Mouse (Mus musculus) c-Kit-negative CD71-positive TER-119-positive erythroid progenitor cells, embryonic 14.5 days (primary cell): ENCODE results near the gene Uvrag.
A peak's percentile ranks its signal among the peaks of the same experiment; 100 is the strongest.

ENCODE experiments used
- DNase-seq: peaks from one replicate; pipeline ENCODE4 v3.0.0-alpha.2; 2013; ENCODE audit warnings: low read depth, low spot score

Gene Uvrag

DNA sequence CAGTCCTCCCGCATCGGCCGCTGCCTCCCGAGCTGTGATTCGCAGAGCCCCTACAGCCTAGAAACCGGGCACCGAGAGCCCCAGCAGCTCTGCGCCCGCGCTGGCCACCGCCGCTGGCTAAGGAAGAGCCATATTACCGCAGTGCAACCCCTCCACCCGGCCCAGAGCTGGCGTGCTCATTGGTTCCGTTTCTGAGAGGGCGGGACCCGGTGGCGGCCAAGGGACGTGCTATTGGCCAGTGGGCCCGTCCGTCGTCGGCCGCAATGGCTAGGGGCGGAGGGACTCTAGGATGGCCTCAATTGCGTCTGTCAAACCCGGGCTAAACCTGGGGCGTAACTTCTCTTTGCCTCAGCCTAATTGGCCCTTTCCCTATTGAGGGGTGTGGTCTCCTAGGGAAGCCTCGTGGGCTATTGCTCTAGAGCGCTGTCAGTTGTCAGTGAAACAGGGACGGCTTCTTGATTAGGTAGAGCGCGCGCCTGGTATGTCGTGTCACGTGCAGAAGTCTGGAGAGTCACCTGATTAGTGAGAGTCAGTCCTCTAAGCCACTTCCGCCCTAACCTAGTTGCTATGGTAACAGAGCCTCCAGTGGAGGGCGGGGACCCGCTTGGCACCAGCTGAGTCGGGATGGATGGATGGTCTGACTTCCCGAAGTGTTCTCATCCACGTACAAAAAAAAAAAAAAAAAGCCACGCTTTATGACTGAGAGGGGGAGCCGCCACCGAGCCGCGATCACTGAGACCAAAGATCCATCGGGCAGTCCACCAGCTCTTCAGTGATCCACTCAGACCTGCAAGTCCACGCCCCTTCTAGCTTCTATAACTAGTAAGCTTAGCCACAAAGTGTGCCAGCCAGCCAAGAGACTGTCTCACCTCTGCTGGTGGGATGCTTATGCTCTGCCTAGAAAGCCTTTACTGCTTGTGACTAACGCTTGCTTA lies at the start of gene Uvrag:
TSS of gene Uvrag (minus strand) at position 158 of the 935 bp plus-strand sequence.
- DNase-seq = peak; percentile 90

DNA sequence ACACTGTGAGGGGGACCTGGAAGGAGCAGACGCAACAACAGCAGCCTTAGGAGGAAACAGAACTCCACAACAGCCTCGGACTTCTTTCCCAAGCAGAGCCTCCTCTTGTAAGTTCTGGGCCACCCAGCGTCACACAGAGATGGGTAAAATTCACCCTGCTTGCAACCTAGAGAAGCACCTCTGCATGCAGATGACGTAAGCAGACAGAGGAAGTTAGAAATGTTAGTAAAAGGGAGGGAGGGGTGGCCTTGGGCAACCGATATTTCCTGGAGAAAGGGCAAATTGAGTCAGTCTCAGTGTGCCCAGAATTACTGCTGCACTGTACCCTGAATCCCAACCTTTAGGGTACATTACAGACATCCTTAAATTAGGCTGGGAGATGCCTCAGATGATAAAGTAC lies 48.9 kb upstream of the Uvrag start:
- no peak for DNase-seq

DNA sequence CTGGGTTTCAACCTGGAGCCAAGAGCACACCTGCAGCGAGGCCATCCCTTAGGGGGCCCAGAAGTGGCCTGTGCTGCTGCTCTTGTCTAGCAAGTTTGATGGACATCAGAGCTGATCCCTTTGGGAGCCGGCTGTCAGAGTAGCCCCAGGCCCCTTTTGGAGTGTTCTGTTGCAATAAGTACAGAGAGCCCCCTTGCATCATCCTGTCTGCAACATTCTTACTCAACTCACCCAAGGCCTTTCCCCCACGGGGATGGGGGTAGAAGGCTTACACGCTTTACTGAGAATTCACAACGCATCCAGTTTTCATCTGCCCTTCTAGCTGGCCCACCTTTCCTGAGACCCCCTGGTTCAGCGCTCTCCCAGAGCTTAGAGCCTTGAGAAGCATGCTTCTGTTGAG lies 47.7 kb upstream of the Uvrag start:
- DNase-seq = no peak

DNA sequence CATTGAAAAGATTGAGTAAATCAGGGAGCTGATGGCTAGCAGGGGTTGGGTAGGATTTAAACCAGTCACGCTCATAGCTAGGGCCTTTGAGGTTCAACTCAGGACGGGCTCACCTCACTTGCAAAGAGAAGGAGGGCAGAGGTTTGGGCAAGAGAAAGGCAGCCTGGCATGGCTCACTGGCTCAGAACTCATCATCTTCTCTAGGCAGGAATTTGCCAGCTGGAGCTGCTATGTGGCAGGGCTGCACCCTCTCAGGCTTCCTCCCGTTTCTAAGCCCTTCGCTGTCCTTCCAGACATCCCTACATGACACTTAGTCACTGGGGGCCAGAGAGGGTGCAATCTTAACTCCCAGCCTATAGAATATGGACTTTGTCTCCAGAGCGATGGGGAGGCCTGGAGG lies 46.5 kb upstream of the Uvrag start:
- DNase-seq = no peak

DNA sequence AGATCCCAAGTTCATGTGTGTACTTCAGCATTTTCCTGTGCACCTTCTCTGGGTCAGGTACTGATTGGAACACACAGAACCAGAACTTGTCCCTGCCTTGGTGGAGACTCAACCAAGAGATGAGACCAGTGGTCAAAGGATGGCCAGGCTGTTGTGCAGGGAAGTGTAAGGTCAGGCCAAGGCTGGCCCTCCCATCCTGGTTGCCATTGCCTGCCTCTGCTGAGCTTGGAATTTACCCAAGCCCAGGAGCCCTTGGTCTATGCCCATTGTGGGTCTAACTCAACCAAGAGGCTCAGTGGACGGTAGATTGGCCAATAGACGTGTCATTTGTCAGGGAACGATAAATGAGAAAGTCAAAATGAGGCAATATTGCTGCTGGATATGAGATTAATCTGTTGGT lies 44.5 kb upstream of the Uvrag start:
- no peak for DNase-seq

DNA sequence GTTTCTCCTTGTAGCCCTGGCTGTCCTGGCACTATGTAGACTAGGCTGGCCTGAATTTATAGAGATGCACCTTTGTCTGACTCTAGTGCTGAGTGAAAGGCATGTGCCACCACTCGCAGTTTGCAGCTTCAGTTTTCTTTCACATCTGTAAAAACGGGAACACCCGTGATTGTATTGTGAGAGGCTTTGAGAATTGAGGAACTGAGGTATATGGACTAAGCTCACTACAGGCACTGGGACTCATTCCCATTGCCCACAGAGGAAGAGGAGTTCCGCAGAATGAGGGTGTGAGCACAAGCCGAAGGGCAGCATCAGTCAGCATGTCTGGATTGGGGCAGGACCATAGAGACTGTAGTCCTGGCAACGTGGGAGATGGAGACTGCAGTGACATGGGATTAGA lies 42.8 kb upstream of the Uvrag start:
- no peak for DNase-seq

DNA sequence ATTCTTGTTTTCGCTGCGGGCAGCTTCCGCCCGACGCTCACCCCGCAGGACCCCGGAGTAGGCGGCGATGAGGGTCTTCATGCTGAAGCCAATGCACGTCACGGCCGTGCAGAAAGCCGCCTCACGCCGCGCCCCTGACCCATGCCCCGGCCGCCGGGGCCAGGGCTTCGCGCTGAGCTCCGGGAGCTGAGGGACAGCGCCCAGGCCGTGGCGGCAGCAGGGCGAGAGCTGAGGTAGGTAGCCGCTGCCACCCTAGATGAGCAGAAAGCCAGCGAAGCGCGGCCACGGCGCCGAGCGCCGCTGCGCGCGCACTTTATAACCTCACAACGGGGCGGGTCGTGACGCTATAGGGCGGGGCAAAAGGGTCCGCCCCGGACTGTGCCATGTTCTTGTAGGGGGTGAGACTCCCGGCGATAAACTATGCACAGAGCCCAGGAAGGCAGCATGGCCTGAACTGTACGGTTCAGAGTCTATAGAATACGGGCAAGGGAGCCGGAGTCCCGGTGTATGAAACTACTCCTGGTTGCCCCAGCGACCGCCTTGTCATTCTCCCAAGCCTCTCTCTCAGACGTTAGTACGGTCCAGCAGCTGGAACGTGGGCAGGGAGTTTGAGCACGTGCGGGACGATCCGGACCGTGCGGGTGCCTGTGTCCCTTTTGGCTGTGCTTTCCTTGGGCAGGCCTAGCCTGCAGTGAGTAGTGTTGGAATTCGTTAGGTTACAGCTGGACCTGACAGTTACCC lies 41.7 kb upstream of the Uvrag start, which contains the start of gene Dgat2:
TSS of gene Dgat2 (minus strand) at position 288 of the 741 bp plus-strand sequence.
- DNase-seq = peak; percentile 60

DNA sequence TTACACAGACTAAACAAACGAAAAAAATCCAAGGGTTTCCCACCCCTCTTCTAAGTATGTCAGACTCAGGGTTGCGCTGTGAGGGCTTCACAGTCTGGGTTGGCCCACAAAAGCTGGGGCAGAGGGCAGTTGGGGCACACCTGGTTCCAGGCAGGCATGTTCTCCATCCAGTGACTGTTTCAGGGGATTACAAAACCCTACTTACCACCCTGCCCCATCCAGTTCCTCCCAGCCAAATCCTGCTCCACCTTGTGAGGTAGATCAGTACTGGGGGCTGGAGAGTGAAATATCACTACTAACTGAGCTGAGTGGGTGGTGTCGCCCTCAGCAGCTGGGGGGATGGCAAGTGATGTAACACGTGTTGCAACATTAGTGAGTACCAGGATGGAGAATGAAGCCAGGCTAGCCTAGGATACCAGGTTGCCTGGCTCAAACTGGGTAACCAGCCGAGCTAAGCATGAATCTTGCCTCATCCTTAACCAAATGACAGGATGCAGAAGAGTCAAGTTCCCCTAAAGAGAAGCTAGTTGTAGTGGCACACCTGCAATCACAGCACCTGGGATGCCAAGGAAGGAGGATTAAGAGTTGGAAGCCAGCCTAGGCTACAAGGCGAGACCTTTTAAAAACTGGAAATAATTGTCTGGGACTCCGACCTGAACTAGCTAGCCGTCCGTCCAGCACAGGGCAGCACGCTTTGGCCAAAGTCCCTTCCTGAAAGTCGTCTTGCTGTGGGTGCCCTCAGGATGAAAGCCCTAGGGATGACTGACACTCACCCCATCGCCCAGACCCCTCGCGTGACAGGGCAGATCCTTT lies 40.9 kb upstream of the Uvrag start:
- no peak for DNase-seq

DNA sequence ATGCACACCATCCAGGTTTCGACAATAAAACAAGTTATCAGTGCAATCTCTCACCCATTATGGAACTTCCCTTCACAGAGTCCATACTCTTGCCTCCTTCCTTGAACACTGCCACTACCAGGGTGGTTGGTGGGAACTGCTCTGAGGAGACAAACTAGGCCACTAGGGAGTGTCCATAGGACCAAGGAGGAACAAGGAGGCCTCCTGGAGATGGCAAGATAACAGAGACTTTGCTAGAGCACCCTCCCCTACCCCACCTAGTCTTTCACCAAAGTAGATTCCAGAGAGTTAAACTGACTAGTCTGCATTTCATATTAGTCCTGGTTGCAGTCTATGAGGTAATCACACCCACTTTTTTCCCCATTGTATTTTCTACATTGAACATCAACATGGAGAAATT lies 39.2 kb upstream of the Uvrag start:
- DNase-seq = no peak

DNA sequence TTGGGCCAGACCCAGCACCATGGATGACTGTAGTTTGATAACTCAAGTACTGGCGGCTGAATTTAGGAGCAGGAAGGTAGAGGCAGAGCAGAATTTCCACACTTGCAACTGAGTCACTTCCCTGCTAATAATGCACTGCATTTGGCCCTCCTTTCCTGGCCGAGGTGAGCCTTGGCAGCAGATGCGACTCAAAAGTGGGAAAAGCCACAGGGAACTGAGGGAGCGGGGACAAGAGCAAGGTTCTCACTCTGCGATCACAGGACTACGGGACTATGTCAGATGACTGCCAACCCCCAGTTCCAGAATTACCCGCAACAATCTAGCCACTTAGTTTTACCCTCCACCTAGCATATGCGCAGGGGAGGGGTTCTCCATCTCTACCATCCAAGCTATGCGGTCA lies 38.3 kb upstream of the Uvrag start:
- no peak for DNase-seq

DNA sequence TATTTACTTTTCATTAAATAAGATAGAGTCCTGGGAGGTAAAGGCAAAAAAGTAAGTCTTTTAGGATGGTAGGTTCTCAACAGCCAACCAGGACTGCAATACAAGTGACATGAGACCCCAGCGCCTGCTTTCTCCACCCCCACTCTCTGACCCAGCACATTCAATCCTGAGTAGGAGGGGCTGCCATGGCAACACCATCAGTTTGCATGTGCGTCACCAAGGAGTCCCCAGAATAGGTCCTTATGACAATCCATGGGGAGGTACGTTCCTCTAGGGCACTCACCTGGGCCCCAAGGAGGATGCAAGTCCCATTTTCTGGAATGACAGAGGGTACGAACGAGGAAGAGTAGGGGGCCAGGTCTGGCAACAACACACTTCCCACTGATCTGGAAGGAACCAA lies 36.4 kb upstream of the Uvrag start:
- DNase-seq = no peak

DNA sequence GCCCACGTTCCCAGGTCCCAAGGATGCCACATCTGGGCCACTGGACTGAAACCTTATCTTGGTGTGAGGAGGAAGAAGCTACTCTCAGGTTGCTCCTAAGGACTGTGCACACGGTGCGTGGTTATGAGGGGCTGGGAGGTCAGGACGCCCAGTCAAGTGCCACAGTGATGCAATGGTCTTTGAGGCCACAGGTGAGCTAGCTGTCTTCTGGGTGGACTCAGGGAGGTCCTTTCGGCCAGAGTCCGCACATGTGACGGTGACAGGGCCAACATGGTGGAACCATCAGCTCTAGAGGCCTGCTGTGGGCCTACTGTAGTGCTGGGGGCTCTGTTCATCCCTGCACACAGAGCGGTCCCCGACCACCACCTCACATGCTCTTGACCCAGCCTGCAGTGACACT lies 34.7 kb upstream of the Uvrag start:
- no peak for DNase-seq

DNA sequence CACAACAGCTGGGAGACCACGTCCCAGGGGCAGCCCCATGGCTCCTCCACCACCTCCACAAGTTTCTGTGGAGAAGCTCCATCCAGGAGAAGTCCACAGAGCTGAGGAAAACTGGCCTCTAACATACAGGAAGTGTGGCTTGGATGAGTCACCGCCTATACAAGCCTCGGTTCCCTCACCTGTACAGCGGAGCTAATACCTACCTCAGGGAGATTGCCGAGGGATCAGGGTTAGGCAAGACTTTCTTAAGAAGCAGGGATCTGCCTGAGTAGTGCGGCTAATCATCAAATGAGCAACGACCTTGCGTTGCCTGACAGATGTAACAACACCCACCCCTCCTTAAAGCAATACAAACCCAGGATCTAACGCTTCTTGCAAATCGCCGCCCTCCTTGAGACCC lies 34.2 kb upstream of the Uvrag start:
- no peak for DNase-seq

DNA sequence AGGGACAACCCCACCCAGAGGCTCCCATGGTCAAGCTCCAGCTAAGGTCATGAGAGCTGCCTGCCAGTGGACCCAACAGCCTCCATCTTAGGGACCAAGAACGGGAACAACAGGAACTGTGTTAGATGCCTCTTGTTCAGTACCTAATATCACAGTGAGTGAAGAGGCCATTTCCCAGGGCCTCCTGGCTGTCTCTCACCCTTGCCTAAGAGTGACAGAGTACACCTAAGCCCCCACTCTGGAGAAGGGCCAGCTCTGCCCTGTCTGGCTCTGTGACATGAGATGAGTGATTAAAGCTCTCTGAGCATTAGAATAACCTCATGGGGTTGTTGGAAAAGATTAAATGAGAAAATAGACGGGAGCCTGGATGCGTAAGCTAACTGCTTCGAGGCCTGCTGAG lies 33.1 kb upstream of the Uvrag start:
- DNase-seq = no peak

DNA sequence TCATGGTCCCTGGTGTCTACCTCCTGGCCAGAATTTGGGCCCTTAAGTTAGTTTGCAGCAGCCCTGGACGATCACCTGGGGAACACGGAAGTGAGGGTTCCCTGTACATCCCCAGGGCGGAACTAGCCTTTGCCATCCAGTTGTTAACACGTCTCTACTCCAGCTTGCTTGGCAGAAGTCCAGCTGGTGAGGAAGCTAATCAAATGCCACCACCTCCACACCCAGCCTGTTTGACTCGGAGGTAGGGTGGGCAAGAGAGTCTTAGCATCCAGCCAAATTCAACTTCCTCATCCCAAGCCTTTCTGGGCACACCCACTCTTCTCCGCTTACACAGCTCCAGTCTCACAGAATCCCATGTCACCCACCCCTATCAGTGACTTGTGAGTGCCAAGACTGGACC lies 32.0 kb upstream of the Uvrag start:
- no peak for DNase-seq

DNA sequence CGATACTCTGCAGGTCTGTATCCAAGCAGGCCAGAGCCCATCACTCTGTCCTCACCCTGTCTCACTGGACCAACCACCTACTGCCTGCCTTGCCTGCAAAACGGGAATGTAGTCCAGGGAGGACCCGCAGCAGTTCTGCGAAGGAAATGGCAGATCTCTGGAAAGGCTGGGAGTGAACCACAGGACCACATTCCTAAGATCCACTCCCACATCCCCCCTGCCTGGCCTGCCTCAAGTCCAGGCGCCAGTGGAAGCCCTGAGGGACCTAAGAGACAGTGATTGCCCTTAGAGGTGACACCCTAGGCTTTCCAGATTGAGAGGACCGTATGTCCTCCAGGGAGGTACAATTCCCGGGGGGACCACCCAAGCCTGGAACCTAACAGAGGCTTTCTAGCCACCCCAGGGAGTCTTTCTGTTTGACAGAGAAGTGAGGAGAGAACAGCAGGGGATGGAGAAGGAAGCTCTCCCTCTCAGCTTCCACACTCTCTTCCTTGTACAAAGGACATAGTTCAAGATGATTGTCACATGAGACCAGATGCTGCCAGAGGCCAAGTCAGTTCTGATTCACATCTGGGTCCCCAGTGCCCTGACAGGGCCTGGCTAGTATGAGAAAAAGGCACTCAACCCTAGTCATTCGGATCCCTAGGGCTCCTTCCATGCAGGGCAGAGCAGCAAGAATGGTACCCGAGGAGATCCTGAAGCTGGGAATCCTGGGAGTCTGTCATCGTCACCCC lies 31.0 kb upstream of the Uvrag start:
- DNase-seq = no peak

DNA sequence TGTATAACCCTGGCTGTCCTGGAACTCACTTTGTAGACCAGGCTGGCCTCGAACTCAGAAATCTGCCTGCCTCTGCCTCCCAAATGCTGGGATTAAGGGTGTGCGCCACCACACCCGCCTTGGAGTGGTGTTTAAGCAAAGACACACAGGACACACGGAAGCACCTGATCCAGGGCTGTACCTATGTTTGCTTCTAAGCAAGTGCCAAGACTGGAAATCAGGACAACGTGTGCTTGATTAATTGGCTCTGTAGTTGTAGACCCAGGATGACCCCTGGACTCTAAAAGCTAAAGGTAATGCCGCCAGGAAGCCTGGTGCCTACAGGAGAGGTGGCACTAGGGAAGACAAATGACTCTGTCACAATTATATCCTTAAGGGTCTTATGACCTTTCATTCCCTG lies 29.6 kb upstream of the Uvrag start:
- DNase-seq = no peak

DNA sequence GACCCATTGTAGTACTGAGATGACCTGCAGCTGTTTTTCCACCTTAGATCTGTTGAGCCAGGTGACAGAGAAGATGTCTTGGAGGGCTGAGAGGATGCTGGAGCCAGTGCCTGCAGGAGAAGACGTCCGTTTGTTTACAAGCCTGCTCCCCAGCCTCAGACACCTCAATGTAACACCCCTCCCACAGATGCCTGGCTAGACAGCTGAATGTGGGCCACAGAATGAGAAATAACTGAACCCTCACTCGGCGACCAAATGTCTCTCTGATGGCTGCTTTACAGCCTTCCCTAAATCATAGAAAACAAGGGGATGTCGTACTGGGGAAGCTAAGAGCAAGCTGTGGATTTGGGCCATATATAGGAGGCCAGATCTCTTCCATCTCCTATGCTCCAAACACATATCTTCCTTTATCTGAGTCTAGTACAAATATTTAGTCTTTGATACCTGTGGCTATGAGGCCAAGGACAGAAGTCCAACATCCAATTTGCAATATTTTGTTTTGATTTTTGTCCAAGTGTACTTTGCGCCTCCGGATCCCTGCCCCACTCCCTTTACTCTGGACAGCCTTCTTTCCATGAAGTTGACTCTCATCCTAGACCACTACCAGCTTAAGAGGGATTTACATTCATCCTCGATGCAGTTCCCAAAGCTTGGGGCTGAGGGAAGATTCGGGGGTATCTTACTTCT lies 28.9 kb upstream of the Uvrag start:
- no peak for DNase-seq

DNA sequence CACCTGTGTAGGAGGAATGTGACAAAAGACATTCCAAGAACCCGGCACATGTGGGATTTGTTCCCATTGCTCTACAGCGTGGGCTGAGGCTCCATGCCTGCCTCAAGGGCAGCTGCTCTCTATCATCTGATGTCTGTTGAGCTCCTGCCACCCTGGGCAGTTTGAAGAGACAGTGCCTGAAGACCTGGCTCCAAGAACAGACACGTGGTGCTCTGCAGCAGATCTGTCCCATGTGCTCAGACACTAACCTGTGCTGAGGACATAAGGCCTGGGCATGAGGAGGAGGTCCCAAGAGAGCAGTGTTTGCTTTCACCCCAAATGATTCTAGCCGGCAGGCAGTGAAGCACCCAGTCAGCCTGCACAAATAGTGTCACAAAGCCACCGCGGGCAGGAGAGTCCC lies 27.8 kb upstream of the Uvrag start:
- DNase-seq = no peak

DNA sequence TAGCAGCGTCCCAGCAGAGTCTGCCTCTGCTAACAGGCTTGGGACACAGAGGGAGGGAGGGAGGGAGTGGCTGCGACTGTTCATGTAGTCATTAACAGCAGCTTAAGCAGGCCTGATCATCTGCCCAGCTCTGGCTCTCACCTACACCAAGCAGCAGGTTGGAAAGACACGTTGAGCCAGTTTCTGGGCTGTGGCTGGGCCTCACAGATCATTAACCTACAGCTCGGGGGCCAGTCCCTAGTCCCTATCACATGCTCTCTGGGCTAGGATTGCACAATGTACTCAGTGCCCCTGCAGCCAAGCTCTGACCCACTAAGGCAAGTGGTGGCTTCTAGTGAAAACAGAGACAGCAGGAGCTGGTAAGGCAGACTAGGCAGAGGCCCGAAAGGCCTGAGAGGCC lies 27.0 kb upstream of the Uvrag start:
- DNase-seq = no peak

DNA sequence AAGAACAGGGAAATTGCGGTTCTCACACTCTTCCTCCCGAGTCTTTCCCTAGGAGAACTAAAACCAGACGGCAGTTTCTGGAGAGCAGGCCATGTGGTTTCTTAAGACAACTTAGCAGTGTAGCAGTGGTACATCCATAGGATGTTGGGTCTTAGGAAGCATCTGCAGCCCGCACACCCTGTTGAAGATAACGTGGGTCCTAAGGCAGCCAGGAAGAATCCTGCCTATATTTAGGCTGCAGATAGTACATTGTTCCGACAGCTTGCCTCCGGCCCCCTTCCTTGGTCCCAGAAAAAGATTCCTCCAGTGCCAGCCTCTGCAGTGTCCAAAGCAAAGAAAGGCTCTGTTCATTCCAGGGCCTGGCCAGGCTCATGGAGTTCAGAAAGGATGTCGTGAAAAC lies 25.2 kb upstream of the Uvrag start:
- DNase-seq = no peak
